Mouse (Mus musculus) bone marrow, adult 2 months (tissue): Measurements from ENCODE around the gene Sh3rf3. TPM values are rescaled to one million over a fixed set of nuclear protein-coding genes. Genes with fewer than 3 reads are reported as not detected.

Experiments used
- H3K27ac ChIP-seq: fragments of 200-500 bp; 2 replicates; pipeline ENCODE4 v1.5.1; 2012; ENCODE audit warnings: low read depth, mild to moderate bottlenecking, control low read depth, inconsistent platforms, low read length; ENCODE audit not compliant: control insufficient read depth, poor library complexity, insufficient read depth
- H3K4me1 ChIP-seq: fragments of 200-500 bp; 2 replicates; pipeline ENCODE4 v1.6.1; 2011; ENCODE audit warnings: low read length; ENCODE audit not compliant: control insufficient read depth, insufficient read depth
- H3K4me3 ChIP-seq: fragments of 200-500 bp; replicated peaks from 2 replicates; pipeline ENCODE3; 2011; ENCODE audit warnings: mild to moderate bottlenecking, low read depth, low read length, control low read depth; ENCODE audit not compliant: control insufficient read depth
- CTCF ChIP-seq: fragments of 200-500 bp; IDR thresholded peaks from 2 replicates; pipeline ENCODE4 v1.5.1; 2011; ENCODE audit warnings: low read length, control low read depth; ENCODE audit not compliant: control insufficient read depth, insufficient read depth
- POLR2A ChIP-seq: fragments of 200-500 bp; IDR thresholded peaks from 2 replicates; pipeline ENCODE4 v1.6.1; 2011; ENCODE audit warnings: low read depth, mild to moderate bottlenecking, control low read depth, low read length, borderline replicate concordance; ENCODE audit not compliant: control insufficient read depth
- WGBS: fragments of 180-500 bp; shearing (Covaris S2); methylation state at CpG from one replicate; pipeline ENCODE4 v1.1.7; 2018; 5-methylcytosine and 5-hydroxymethylcytosine counted together
- polyA plus RNA-seq: library from polyadenylated mRNA; stranded (reverse); fragments of >200 nt; gene quantifications from 2 replicates; pipeline ENCODE4 v1.2.4, GENCODE M21; 2011; ENCODE audit warnings: low replicate concordance; ENCODE audit not compliant: missing spikeins, insufficient read depth, insufficient read length

Gene Sh3rf3
- polyA plus RNA-seq, 1 experiment: 0.27 TPM

DNA sequence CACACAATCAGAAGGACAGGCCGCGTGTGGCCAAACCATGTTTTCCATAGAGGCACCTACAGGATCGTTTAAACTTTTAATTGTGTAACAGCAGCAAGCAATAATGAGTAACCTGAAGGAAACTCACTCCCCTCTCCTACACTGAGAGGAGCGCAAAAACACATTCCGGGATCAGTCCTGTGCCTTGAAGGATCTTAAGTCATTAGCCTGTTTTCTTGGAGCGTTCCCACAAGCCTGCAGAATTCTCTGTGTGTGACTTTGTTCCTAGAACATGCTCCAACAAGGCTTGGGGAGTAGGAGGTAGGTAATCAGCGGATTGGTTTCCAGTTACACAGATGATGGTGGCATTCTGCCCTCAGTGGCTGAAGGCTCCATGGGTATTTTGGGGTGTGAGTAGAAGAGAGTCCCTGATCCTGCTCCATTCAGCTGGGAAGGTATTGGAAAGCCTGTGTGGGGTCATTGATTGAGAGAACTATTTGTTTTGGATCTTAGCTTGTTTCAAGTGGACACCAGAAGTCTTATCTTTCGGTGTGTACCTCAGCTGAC lies 108.6 kb downstream of the Sh3rf3 start:
- WGBS: 87% methylated on average over 8 of the region's 8 CpGs
- H3K4me1 ChIP-seq: no peaks in the 10 kb centered on the region
- H3K4me3 ChIP-seq: no peak overlapping the region
- TF ChIP-seq POLR2A (no peak), CTCF (no peak)
- no peak overlapping the region for H3K27ac ChIP-seq

DNA sequence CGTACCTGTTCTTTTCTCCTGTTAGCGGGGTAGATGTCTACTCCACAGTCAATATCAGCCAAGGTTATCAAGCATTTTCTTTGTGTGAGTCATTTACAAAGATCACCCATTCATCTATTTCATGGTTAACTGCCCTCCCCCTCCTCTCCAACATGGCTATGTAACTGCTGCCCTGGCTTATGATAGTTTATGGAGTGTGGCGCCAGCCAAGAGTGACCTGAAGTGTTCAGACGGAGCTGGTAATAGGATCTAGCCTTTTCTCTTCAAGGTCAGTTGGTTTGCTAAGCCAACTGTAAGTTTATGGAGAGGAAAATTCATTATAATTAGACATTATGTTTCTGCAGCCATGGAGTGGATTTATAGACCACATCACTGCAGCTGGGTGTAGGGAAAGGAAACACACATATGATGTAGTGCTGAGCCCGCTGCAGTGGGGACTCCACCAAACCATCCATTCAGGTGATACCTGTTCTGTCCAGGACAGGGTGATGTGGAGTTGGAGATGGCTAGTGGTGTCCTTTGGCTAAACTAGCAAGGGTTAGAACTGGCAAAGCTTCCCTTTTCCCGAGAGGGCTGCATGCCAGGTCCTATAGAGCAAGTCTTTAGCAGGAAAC lies 109.2 kb downstream of the Sh3rf3 start:
- TF ChIP-seq CTCF: no peak
- no peak for TF ChIP-seq POLR2A
- 82% methylated on average over 6 of the region's 6 CpGs for WGBS
- no peaks in the 10 kb centered on the region for H3K4me1 ChIP-seq
- no peak overlapping the region for H3K4me3 ChIP-seq
- H3K27ac ChIP-seq: no peak overlapping the region

DNA sequence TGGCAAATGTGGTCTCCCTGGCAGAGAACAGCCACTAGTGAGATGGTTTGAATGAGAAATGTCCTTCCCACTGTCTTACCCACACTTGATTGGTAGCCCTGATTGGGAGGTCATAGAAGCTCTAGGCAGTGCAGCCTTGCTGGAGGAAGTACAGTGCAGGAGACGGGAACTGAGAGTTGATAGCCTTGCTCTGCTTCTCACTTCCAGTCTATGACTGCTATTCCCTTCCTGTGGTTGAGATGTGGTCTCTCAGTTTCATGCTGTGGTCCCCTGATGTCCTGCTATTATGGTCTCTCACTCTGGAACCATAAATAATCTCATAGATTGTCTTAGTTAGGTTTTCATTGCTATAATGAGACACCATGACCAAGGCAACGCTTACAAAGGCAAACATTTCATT lies 109.8 kb downstream of the Sh3rf3 start:
- Histone ChIP-seq H3K4me3 (no peak overlapping the region), H3K4me1 (no peaks in the 10 kb centered on the region), H3K27ac (no peak overlapping the region)
- WGBS: 43% methylated on average over 2 of the region's 2 CpGs
- TF ChIP-seq CTCF (no peak), POLR2A (no peak)

DNA sequence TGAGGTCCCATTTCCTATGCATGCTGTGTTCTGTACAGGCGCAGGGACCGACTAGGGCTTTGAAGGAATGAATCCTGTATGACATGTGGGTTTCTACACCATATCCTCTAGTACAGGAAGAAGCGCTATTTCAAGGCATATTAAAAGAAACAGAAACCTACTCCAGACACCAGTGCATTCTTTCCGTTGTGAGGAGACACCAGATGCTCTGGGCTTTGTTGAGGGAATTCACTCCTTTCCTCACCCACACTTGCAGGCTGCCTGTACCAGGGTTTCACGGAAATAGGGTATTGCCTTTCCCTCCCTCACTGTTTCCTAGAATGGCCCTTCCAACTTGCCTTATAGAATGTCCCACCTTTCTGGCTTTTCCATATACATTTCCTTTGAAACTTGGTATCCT lies 113.4 kb downstream of the Sh3rf3 start:
- Histone ChIP-seq H3K27ac (no peak overlapping the region), H3K4me3 (no peak overlapping the region), H3K4me1 (no peaks in the 10 kb centered on the region)
- WGBS: 46% methylated on average over 5 of the region's 5 CpGs
- TF ChIP-seq CTCF (no peak), POLR2A (no peak)

DNA sequence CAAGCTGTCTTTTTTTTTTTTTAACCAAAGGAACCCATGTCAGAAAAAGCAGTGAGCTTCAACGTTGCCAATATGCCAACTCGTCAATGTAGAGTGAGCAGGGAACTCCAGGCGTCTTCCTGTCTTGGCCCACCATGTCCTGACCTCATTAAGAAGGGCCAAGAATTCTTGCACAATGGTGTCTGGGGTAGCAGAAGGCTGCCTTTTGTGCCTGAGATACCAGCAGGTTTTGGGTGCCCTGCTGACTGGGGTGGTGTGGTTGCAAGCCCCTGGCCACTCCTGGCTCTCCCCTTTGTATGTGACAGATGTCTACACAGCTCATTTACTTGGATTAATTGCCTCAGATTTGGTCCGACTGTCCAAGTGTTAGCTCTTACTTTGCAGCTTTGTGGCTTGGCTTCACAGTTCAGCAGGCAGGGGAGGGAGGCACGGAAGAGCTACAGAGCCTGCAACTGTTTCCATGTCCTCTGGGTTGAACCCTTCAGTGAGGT lies 115.8 kb downstream of the Sh3rf3 start:
- no peak overlapping the region for H3K27ac ChIP-seq
- TF ChIP-seq CTCF (no peak), POLR2A (no peak)
- no peak overlapping the region for H3K4me3 ChIP-seq
- H3K4me1 ChIP-seq: no peaks in the 10 kb centered on the region
- WGBS: 49% methylated on average over 5 of the region's 5 CpGs

DNA sequence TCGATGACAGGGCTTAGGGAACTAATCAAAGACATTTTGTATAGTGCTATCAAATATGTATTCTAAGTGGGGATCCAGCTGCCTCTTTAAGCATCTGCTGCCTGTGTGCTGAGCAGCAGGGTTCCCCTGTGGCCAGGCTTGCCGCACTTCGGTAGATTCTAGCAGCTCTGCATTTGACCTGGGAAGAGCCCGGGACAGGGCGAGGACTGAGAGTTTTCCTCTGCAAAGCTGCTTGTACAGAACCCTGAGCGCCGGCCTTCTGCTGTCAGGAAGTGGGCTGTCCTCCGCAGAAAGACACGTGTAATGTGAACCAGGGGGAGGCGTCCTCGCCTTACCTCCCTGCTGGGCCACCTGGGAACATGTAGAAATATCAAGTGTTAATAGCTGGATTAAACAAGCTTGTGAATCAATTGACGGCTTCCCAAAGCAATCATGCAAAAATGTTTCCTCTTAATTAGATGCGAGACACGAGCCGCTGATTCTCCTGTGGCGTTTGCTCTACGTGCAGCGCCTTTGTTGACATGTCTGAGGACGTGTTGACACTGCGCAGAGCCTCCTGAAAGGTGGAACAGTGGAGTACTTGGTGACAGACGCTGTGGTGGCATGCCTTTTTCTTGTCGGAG lies 119.1 kb downstream of the Sh3rf3 start:
- TF ChIP-seq CTCF (no peak), POLR2A (no peak)

DNA sequence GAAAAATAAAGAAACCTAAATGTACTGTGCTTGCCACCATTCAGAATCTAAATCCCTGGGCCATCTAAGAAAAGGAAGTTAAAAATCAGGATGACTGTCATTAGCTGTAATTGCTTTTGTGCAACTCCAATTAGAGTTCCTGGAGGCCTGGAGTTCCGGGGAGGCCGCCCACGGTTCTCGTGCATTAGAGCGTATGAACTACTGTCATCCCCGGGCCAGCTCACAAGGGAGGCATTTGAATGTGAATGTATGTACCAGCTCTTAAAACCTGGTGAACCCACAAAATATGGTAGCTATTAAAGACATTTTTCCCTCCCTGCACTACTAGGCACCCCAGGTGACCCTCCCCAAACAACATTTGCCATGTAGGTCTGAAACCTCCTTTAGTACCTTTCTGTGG lies 122.4 kb downstream of the Sh3rf3 start:
- TF ChIP-seq POLR2A: no peak
- no peak for TF ChIP-seq CTCF
- Histone ChIP-seq H3K4me3 (no peak overlapping the region), H3K4me1 (no peaks in the 10 kb centered on the region), H3K27ac (no peak overlapping the region)
- WGBS: 87% methylated on average over 6 of the region's 6 CpGs

More for the DNA sequence above, 119.1 kb downstream of the Sh3rf3 start:
- WGBS: 51% methylated on average over 22 of the region's 22 CpGs
- no peak overlapping the region for H3K4me3 ChIP-seq
- no peaks in the 10 kb centered on the region for H3K4me1 ChIP-seq
- H3K27ac ChIP-seq: no peak overlapping the region

DNA sequence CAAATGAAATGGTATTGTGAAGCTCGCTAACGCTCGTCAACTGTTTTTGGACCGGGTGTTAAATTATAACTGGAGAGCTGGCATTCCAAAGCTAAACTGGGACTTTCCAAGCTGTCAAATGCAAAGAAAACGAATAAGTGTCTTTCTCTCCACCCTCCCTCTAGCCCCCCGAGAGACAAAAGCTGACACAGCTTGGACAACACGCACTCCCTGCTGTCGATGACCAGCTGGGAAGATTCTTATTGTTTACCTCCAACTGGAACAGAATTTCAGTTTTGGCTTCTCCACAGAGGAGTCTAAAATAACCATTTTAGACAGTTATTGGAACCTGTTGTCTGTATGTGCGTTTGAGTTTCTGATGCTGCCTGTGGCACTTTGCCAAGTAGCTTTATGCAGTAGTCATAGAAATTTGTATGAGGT lies 123.3 kb downstream of the Sh3rf3 start:
- 84% methylated on average over 9 of the region's 9 CpGs for WGBS
- Histone ChIP-seq H3K27ac (no peak overlapping the region), H3K4me1 (no peaks in the 10 kb centered on the region), H3K4me3 (no peak overlapping the region)
- TF ChIP-seq CTCF (no peak), POLR2A (no peak)

DNA sequence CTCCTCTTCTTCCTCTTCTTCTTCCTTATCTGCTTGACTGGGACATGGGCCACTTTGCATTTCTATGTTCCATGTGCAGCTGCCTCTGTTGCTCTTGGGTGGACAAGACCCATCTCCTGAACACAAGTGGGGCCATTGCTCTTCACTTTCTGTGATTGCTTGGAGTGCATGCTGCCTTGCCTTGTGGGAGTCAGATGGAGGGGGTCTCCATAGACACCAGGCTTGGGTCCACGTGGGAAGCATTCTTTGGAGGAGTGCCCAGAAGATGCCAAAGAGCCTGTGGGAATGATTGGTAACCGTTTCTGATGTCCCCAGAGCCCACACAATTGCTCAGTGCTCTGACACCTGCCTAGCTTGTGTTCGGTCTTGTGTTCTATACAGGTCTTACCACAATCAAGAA lies 124.4 kb downstream of the Sh3rf3 start:
- Histone ChIP-seq H3K4me1 (no peaks in the 10 kb centered on the region), H3K4me3 (no peak overlapping the region), H3K27ac (no peak overlapping the region)
- 68% methylated on average over 3 of the region's 3 CpGs for WGBS
- no peak for TF ChIP-seq CTCF
- no peak for TF ChIP-seq POLR2A
